Mouse (Mus musculus): ENCODE measurements around the gene Abat. TPM values are rescaled to one million over a fixed set of nuclear protein-coding genes. Genes with fewer than 3 reads are reported as not detected.

Gene Abat
- polyA plus RNA-seq, 1 experiment from 2014 or later, result 30.2 TPM

DNA sequence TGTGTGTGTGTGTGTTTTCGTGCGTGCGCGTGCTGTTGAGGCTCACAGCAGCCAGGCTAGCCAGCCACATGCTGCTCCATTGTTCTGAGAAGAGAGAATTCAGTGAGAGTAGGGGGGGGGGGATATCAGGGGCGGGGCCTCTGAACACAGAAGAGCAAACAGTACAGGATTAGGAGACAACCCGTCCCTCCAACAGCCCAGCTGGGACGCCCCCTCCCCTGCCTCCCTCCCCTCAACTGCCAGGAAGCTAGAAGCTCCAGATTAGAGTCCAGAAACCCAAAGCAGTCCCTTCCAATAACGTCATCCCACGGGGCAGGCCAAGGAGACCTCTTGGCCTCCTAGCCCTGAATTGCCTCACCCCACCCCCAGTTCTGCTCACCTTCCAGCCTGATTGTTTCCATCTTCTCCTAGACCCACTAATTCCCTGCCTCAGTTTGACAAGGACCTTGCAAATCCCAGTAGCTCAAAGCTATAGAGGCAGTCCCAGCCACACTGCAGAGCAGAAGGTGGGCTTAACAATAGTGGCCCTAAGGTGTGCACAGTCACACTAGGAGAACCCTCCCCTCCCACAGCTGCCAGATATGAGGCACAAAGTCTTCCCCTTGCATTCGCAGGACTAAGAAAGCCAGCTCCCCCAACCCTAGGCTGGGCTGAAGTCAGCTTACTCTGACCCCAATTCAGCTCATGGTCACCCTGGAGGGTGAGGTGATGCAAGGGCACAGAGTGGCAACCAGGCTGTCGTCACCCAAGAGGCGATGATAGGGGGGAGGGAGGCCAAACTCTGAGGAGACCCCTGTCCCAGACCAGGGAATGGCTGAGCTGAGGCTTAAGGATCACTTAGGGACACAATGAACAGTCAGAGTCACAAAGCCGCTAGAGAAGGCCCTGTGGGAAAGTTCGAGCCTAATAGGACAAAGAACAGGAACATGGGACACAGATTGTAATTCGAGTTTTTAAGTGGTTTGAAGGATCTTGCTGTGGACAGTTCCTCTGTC is 157.1 kb downstream of the Abat start:
- Histone ChIP-seq H3K4me2 (peak overlapping the region; percentile 88), H3K9me3 (replicated peaks) (no peaks in the 10 kb centered on the region), H3K4me1 (replicated peaks) (peaks cover 98% of the 10 kb centered on the region), H3K36me3 (replicated peaks) (peaks cover 44% of the 10 kb centered on the region), H3K27ac (replicated peaks) (peak overlapping the region; percentile 96), H3K27me3 (no peaks in the 10 kb centered on the region), H3K4me3 (replicated peaks) (peak overlapping the region; percentile 86), H3K9ac (peak overlapping the region; percentile 91)
- 20% methylated on average over 15 of the region's 15 CpGs for WGBS (ENCODE audit: insufficient replicate concordance)
- no peak for ATAC-seq (ENCODE audit: insufficient read depth)

Small RNAs within 50 kb of the gene (microRNA-seq; reads per million reads assigned to microRNA genes)
- not detected for gene Gm22137

Other genes starting within 250 kb of the Abat start
- not detected in 2 replicates for gene Tmem114, start 88.3 kb upstream of the Abat start, polyA plus RNA-seq (2015; fragmentation: Nextera tagmentation; extraction: Ambion mirVana)
- gene Mettl22, start 42.6 kb upstream of the Abat start, polyA plus RNA-seq (2015; fragmentation: Nextera tagmentation; extraction: Ambion mirVana), result 7.3 and 7.7 TPM in 2 replicates
- gene Pmm2, start 124.2 kb downstream of the Abat start, polyA plus RNA-seq (2015; fragmentation: Nextera tagmentation; extraction: Ambion mirVana), result 30.4 and 31.5 TPM in 2 replicates
- gene Tmem186, start 124.3 kb downstream of the Abat start, polyA plus RNA-seq (2015; fragmentation: Nextera tagmentation; extraction: Ambion mirVana), result 8.9 and 9.8 TPM in 2 replicates
- gene Carhsp1, start 158.7 kb downstream of the Abat start, polyA plus RNA-seq (2015; fragmentation: Nextera tagmentation; extraction: Ambion mirVana), result 85.9 and 94.7 TPM in 2 replicates
- 0.24 TPM in 1 of 2 replicates, not detected in the other for gene Gm5767, start 167.3 kb downstream of the Abat start, polyA plus RNA-seq (2015; fragmentation: Nextera tagmentation; extraction: Ambion mirVana)

Data from liver, embryonic 15.5 days (tissue).